10 mouse cellular contexts compared by ENCODE assay signal in the genomic region with DNA sequence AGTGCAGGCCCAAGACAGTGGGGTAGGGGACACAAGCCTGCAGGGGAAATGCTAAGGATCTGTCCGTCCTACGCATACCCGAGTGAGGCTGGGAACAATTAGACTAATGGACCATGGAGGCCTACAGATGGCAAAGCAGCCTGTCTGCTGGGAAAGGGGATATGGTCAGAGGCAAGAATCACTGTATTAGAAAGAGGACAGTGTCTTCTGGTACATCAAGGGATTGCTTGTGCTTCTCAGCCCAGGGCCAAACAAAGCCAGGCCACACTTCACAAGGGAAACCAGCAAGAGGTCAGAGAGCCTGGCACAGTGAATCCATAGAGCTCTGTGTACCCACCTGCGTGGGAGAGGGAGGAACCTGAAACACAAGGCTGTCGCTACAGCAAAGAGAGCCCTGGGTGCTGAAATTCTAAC. TPM values are rescaled to one million over a fixed set of nuclear protein-coding genes. Genes with fewer than 3 reads are reported as not detected.
DNase-seq lines count a peak whose midpoint lies in the region; ATAC-seq lines count a peak whose summit lies in the region.
"Had no signal": no experiment of that assay in that cellular context is flagged by ENCODE, and none has a peak within 500 bp of the region (broad histone marks: within the 10 kb centered on the region; RNA-seq: fewer than 3 reads in every experiment).

No protein-coding gene starts in this region.

- peaks cover 16% of the 10 kb centered on the region for H3K4me1 ChIP-seq in hindbrain, embryonic 12.5 days
- peaks cover 11% of the 10 kb centered on the region for H3K4me1 ChIP-seq in neural tube, embryonic 14.5 days (ENCODE audit: control insufficient read depth, insufficient read depth, low read length)
- H3K4me1 ChIP-seq: liver, embryonic 15.5 days had no signal

- H3K9me3 ChIP-seq in hindbrain, embryonic 12.5 days (replicated peaks), result no peaks in the 10 kb centered on the region
- no peaks in the 10 kb centered on the region for H3K9me3 ChIP-seq in neural tube, embryonic 14.5 days (ENCODE audit: control insufficient read depth, low read length)
- H3K9me3 ChIP-seq: liver, embryonic 15.5 days had no signal

- peak; percentile 48 for ATAC-seq in hindbrain, embryonic 12.5 days (ENCODE audit: low FRiP score)
- ATAC-seq in neural tube, embryonic 14.5 days (ENCODE audit: low read depth), result no peak
- ATAC-seq: inflammation-experienced regulatory T-cells, adult 6 months had no signal

- peak; percentile 13 to 17 for DNase-seq in layer of hippocampus, postnatal 10 days (ENCODE audit: low spot score in 2 of 2)
- DNase-seq in layer of hippocampus, postnatal 25 days (ENCODE audit: extremely low spot score in 1 of 2, low spot score in 1 of 2), result no peak
- DNase-seq in embryo, embryonic 10.5 days (ENCODE audit: low spot score), result peak; percentile 33
- DNase-seq in ovary, postnatal 36 days (ENCODE audit: low spot score), result no peak
- no peak for DNase-seq in kidney, postnatal 36 days

- H3K27me3 ChIP-seq in hindbrain, embryonic 12.5 days, result no peaks in the 10 kb centered on the region
- H3K27me3 ChIP-seq in neural tube, embryonic 14.5 days (ENCODE audit: control insufficient read depth, insufficient read depth, low read length), result no peaks in the 10 kb centered on the region
- H3K27me3 ChIP-seq: liver, embryonic 15.5 days had no signal

- no peak overlapping the region for H3K4me3 ChIP-seq in hindbrain, embryonic 12.5 days
- H3K4me3 ChIP-seq in neural tube, embryonic 14.5 days (ENCODE audit: low read depth, low read length), result no peak overlapping the region
- H3K4me3 ChIP-seq: liver, embryonic 15.5 days had no signal

- H3K27ac ChIP-seq in hindbrain, embryonic 12.5 days, result no peak overlapping the region
- peak overlapping the region; percentile 52; the same call in 1 of the 2 replicates for H3K27ac ChIP-seq in neural tube, embryonic 14.5 days (ENCODE audit: low read depth, low read length)
- H3K27ac ChIP-seq: liver, embryonic 15.5 days had no signal

- WGBS in hindbrain, embryonic 12.5 days, result 30% methylated on average over 5 of the region's 5 CpGs
- 30% methylated on average over 5 of the region's 5 CpGs for WGBS in neural tube, embryonic 14.5 days

- no peak overlapping the region for H3K4me2 ChIP-seq in hindbrain, embryonic 12.5 days (replicated peaks)
- no peak overlapping the region for H3K4me2 ChIP-seq in neural tube, embryonic 14.5 days (ENCODE audit: low read depth, low read length)
- H3K4me2 ChIP-seq: liver, embryonic 15.5 days had no signal

- no peaks in the 10 kb centered on the region for H3K36me3 ChIP-seq in hindbrain, embryonic 12.5 days
- no peaks in the 10 kb centered on the region for H3K36me3 ChIP-seq in neural tube, embryonic 14.5 days (ENCODE audit: control insufficient read depth, insufficient read depth, low read length)
- H3K36me3 ChIP-seq: liver, embryonic 15.5 days had no signal

- H3K9ac ChIP-seq in hindbrain, embryonic 12.5 days, result no peak overlapping the region
- no peak overlapping the region for H3K9ac ChIP-seq in neural tube, embryonic 14.5 days (replicated peaks; ENCODE audit: low read depth, low read length)
- H3K9ac ChIP-seq: liver, embryonic 15.5 days had no signal

RNA-seq across cellular contexts. Expression of gene Txndc2, which starts 0.6 kb away (rescaled TPM):
- total RNA-seq in layer of hippocampus, postnatal 10 days (2021), result under 1 TPM; 0.18 to 0.32 TPM
- total RNA-seq in layer of hippocampus, postnatal 25 days (2021), result not detected
- 0.13 and 0.27 TPM in 2 replicates for polyA plus RNA-seq in hindbrain, embryonic 12.5 days (2016; fragmentation: Nextera tagmentation; extraction: Ambion mirVana)
- polyA plus RNA-seq in neural tube, embryonic 14.5 days (2014; fragmentation: Nextera tagmentation; extraction: Ambion mirVana), result 0.11 and 0.14 TPM in 2 replicates
- total RNA-seq: gastrocnemius, adult 8-10 months had no signal
- polyA plus RNA-seq: inflammation-experienced regulatory T-cells, adult 6 months; liver, embryonic 15.5 days had no signal

RNA-seq across cellular contexts. Expression of gene Vapa, which starts 29.2 kb away (rescaled TPM):
- total RNA-seq in layer of hippocampus, postnatal 10 days (2021), result 100 to 1,000 TPM; 153 to 164 TPM
- total RNA-seq in layer of hippocampus, postnatal 25 days (2021), result 100 to 1,000 TPM; 132 to 153 TPM
- polyA plus RNA-seq in hindbrain, embryonic 12.5 days (2016; fragmentation: Nextera tagmentation; extraction: Ambion mirVana), result 264 and 270 TPM in 2 replicates
- 298 and 333 TPM in 2 replicates for polyA plus RNA-seq in neural tube, embryonic 14.5 days (2014; fragmentation: Nextera tagmentation; extraction: Ambion mirVana)

Comparison
In these comparisons a context has a peak if more than half of its experiments do, and no peak if none do; other contexts are left out.
1. DNase-seq: peak in layer of hippocampus, postnatal 10 days (2 of 2) and embryo, embryonic 10.5 days (single experiment); none in layer of hippocampus, postnatal 25 days (0 of 2), ovary, postnatal 36 days (single experiment) and kidney, postnatal 36 days (0 of 2).